Mouse (Mus musculus): Measurements from ENCODE around the gene Rassf6.

DNA sequence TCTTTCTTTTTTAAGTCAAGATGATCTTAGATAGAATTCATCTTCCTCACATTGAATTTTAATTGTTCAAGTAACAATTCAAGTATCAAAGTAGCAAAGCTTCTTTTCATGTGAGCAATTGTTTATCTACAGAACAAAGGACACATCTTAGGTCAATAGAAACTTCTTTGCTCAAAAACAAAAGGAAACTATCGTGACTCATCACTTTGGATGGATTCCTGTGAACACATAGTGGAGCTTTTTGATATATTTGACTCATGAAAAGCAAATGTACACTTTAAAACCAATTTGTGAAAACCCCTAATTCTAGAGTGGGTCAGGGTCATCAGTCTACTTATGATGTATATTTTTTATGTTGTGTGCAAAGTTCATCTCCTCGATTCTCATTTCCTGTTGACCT, 37.1 kb upstream of the Rassf6 start:
- TF ChIP-seq POLR2A (IDR thresholded peaks at IDR 0.05; ENCODE audit: extremely low read depth, insufficient read depth, low read length) (no peak), CTCF (IDR thresholded peaks at IDR 0.05; ENCODE audit: extremely low read depth, insufficient read depth, low read length) (no peak)

Data from cortical plate, adult 2 months (tissue).